Mouse (Mus musculus) layer of hippocampus, adult 9-10 months (tissue): ENCODE data around the gene Fgfr1op2.

Source experiments
- DNase-seq: peaks from one replicate; pipeline ENCODE4 v3.0.0; 2022; ENCODE audit warnings: low spot score

Fgfr1op2 gene

GRCm38 (mm10) chr6:146641621-146642210 lies 64.7 kb downstream of the Fgfr1op2 start:
- no peak for DNase-seq

GRCm38 (mm10) chr6:146642276-146643183 lies 65.5 kb downstream of the Fgfr1op2 start, which contains the start of the genes Med21 and Tm7sf3:
Gene Med21 (plus strand): TSS chr6:146642547.
Gene Tm7sf3 (minus strand): TSS chr6:146642824.
- DNase-seq, result peak; percentile 93

DNA sequence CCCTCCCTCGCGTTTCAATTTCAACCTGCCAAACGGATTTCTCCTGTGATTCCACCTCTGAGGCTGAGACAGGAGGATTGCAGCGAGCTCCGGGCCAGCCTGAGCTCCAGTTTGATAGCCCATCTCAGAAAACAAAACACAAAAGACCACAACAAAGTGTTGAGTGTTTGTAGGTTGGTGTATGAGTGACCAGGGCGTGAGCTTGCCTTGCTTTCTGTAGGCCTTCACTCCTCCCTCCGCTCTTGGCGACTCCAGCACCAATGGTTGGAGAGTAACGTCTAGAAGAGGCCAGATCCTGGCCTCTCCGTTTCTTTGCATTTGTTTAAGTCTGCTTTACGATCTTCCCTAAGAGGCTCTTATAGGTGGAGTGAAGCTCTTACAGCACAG lies 66.2 kb downstream of the Fgfr1op2 start:
- no peak for DNase-seq
